Mouse (Mus musculus) megakaryocyte progenitor cell, adult 5-6 weeks (primary cell): ENCODE measurements around the gene Spats2. TPM values are rescaled to one million over a fixed set of nuclear protein-coding genes. Genes with fewer than 3 reads are reported as not detected.

Source experiments
- ATAC-seq: replicated peaks from 2 replicates; pipeline ENCODE4 v1.8.0; 2016; ENCODE audit warnings: mild to moderate bottlenecking, moderate TSS enrichment, inconsistent platforms; ENCODE audit not compliant: poor library complexity
- total RNA-seq, 2 experiments: library from RNA; stranded (forward) in 1 of 2; stranded (reverse) in 1 of 2; fragments of 157-497, 149-512 nt in 1 of 2; fragments of 200-1000 nt in 1 of 2; gene quantifications; 2 replicates each; pipeline versions ENCODE4 v1.2.3 to v1.2.4; 2015 to 2017

The Spats2 gene
- total RNA-seq, 2 experiments from 2014 or later = 0.25 TPM; not detected in 1

GRCm38 (mm10) chr15:99253772-99254171 lies 128.1 kb downstream of the Spats2 start:
- no peak for ATAC-seq

GRCm38 (mm10) chr15:99254477-99255005 lies 128.8 kb downstream of the Spats2 start:
- ATAC-seq = no peak

GRCm38 (mm10) chr15:99255241-99255749 lies 129.6 kb downstream of the Spats2 start:
- no peak for ATAC-seq

GRCm38 (mm10) chr15:99259167-99259729 lies 133.5 kb downstream of the Spats2 start:
- ATAC-seq = peak; percentile 40

GRCm38 (mm10) chr15:99259730-99260252 lies 134.1 kb downstream of the Spats2 start:
- peak; percentile 96 for ATAC-seq

GRCm38 (mm10) chr15:99262702-99263101 lies 137.0 kb downstream of the Spats2 start:
- ATAC-seq = no peak

Other genes starting within 250 kb of the Spats2 start
- 10.7 and 17.8 TPM in 2 replicates for gene Rhebl1, start 231.4 kb upstream of the Spats2 start, total RNA-seq (2015)
- gene Rhebl1, start 231.4 kb upstream of the Spats2 start, total RNA-seq (2017) = 5.4 and 7.9 TPM in 2 replicates
- gene Dhh, start 227.4 kb upstream of the Spats2 start, total RNA-seq (2015) = not detected in 2 replicates
- not detected in 2 replicates for gene Dhh, start 227.4 kb upstream of the Spats2 start, total RNA-seq (2017)
- gene Lmbr1l, start 207.7 kb upstream of the Spats2 start, total RNA-seq (2015) = 5.2 and 5.6 TPM in 2 replicates
- gene Lmbr1l, start 207.7 kb upstream of the Spats2 start, total RNA-seq (2017) = 3.8 and 9.4 TPM in 2 replicates
- 2,787 and 2,962 TPM in 2 replicates for gene Tuba1b, start 191.4 kb upstream of the Spats2 start, total RNA-seq (2015)
- gene Tuba1b, start 191.4 kb upstream of the Spats2 start, total RNA-seq (2017) = 767 and 827 TPM in 2 replicates
- gene Gm49450, start 172.4 kb upstream of the Spats2 start, total RNA-seq (2015) = 0.69 and 1.1 TPM in 2 replicates
- gene Gm49450, start 172.4 kb upstream of the Spats2 start, total RNA-seq (2017) = not detected in 2 replicates
- gene Tuba1a, start 172.2 kb upstream of the Spats2 start, total RNA-seq (2015) = 30.3 and 33.5 TPM in 2 replicates
- 15.3 and 22.2 TPM in 2 replicates for gene Tuba1a, start 172.2 kb upstream of the Spats2 start, total RNA-seq (2017)
- 187 and 190 TPM in 2 replicates for gene Tuba1c, start 96.0 kb upstream of the Spats2 start, total RNA-seq (2015)
- gene Tuba1c, start 96.0 kb upstream of the Spats2 start, total RNA-seq (2017) = 79.3 and 105 TPM in 2 replicates
- gene Prph, start 70.7 kb upstream of the Spats2 start, total RNA-seq (2015) = 0.07 TPM in 1 of 2 replicates, not detected in the other
- not detected in 2 replicates for gene Prph, start 70.7 kb upstream of the Spats2 start, total RNA-seq (2017)
- 28.0 and 30.5 TPM in 2 replicates for gene Troap, start 51.3 kb upstream of the Spats2 start, total RNA-seq (2015)
- 19.8 and 25.7 TPM in 2 replicates for gene Troap, start 51.3 kb upstream of the Spats2 start, total RNA-seq (2017)
- gene C1ql4, start 38.1 kb upstream of the Spats2 start, total RNA-seq (2015) = not detected in 2 replicates
- gene C1ql4, start 38.1 kb upstream of the Spats2 start, total RNA-seq (2017) = not detected in 2 replicates
- not detected in 2 replicates for gene Dnajc22, start 32.7 kb upstream of the Spats2 start, total RNA-seq (2015)
- gene Dnajc22, start 32.7 kb upstream of the Spats2 start, total RNA-seq (2017) = not detected in 2 replicates
- gene Kcnh3, start 98.9 kb downstream of the Spats2 start, total RNA-seq (2015) = not detected in 2 replicates
- gene Kcnh3, start 98.9 kb downstream of the Spats2 start, total RNA-seq (2017) = not detected in 2 replicates
- 37.8 and 41.4 TPM in 2 replicates for gene Mcrs1, start 126.0 kb downstream of the Spats2 start, total RNA-seq (2015)
- 28.2 and 39.7 TPM in 2 replicates for gene Mcrs1, start 126.0 kb downstream of the Spats2 start, total RNA-seq (2017)
- gene Prpf40b, start 169.2 kb downstream of the Spats2 start, total RNA-seq (2015) = 7.8 and 11.0 TPM in 2 replicates
- gene Prpf40b, start 169.2 kb downstream of the Spats2 start, total RNA-seq (2017) = 8.1 and 10.3 TPM in 2 replicates
- not detected in 2 replicates for gene Fam186b, start 170.0 kb downstream of the Spats2 start, total RNA-seq (2015)
- not detected in 2 replicates for gene Fam186b, start 170.0 kb downstream of the Spats2 start, total RNA-seq (2017)
- 11.4 and 11.5 TPM in 2 replicates for gene Fmnl3, start 244.6 kb downstream of the Spats2 start, total RNA-seq (2015)
- 17.2 and 21.2 TPM in 2 replicates for gene Fmnl3, start 244.6 kb downstream of the Spats2 start, total RNA-seq (2017)